Comparison of ENCODE assay signal across 8 mouse cellular contexts in the genomic region with DNA sequence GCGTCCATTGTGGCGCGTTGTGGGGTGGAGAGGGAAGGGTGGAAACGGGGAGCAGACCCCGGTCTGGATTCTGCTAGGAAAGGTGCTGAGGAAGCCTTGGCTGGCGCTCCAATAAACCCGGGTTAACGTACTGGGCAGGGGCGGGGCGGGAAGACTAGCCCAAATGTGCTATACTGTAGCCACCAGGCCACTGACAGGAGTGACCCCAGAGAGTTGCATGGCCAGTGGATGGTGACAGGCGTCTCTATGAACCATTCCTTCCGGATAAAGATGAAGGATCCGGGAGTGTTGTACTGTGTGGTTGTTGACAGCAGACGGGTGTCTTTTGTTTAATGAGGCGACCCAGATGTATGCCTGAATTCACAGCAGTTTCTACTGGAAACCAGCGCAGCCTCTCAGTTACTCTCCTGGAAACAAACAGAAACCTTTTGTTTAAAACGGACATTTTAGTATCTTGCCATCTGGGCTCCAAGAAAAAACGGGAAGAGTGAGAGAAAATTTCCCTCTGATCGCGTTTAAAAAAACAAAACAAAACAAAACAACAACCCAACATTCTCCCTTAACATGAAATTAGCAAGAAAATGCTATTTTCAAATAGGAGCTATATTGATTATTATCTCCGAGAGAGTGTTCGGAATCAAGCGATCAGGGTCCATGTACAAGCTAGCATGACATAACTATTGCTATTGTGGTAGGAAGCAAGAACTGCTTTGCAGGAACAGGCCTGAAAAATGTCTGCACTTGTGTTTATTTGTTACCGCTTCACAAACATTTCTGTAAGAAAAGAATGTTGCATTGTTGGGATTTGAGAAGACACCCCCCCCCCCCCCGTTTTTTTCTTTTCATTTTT. TPM values are rescaled to one million over a fixed set of nuclear protein-coding genes. Genes with fewer than 3 reads are reported as not detected.
DNase-seq lines count a peak whose midpoint lies in the region; ATAC-seq lines count a peak whose summit lies in the region.

No protein-coding gene starts in this region.

- no peaks in the 10 kb centered on the region for H3K36me3 ChIP-seq in heart, embryonic 14.5 days (ENCODE audit: control insufficient read depth, insufficient read depth, low read length)
- no peaks in the 10 kb centered on the region for H3K36me3 ChIP-seq in limb, embryonic 15.5 days
- no peaks in the 10 kb centered on the region for H3K36me3 ChIP-seq in neural tube, embryonic 12.5 days

- H3K9ac ChIP-seq in heart, embryonic 14.5 days (ENCODE audit: low read length), result peak overlapping the region; percentile 99
- H3K9ac ChIP-seq in limb, embryonic 15.5 days, result peak overlapping the region; percentile 85
- H3K9ac ChIP-seq in neural tube, embryonic 12.5 days, result peak overlapping the region; percentile 98

- H3K9me3 ChIP-seq in heart, embryonic 14.5 days (ENCODE audit: control insufficient read depth, low read length), result no peaks in the 10 kb centered on the region
- H3K9me3 ChIP-seq in limb, embryonic 15.5 days, result no peaks in the 10 kb centered on the region
- no peaks in the 10 kb centered on the region for H3K9me3 ChIP-seq in neural tube, embryonic 12.5 days

- peak overlapping the region; percentile 94 for H3K4me3 ChIP-seq in heart, embryonic 14.5 days (ENCODE audit: control insufficient read depth in 1 of 2, insufficient read depth in 1 of 2, low read depth in 1 of 2, low read length in 2 of 2)
- peak overlapping the region; percentile 81 for H3K4me3 ChIP-seq in limb, embryonic 15.5 days
- peak overlapping the region; percentile 96 for H3K4me3 ChIP-seq in neural tube, embryonic 12.5 days

- H3K4me2 ChIP-seq in heart, embryonic 14.5 days (ENCODE audit: low read length), result peak overlapping the region; percentile 58
- peak overlapping the region; percentile 61 for H3K4me2 ChIP-seq in limb, embryonic 15.5 days
- H3K4me2 ChIP-seq in neural tube, embryonic 12.5 days (replicated peaks), result peak overlapping the region; percentile 67

- no peaks in the 10 kb centered on the region for H3K27me3 ChIP-seq in heart, embryonic 14.5 days (ENCODE audit: control insufficient read depth, insufficient read depth, low read length)
- no peaks in the 10 kb centered on the region for H3K27me3 ChIP-seq in limb, embryonic 15.5 days
- no peaks in the 10 kb centered on the region for H3K27me3 ChIP-seq in neural tube, embryonic 12.5 days (replicated peaks)

- 10% methylated on average over 25 of the region's 25 CpGs for WGBS in heart, embryonic 14.5 days
- WGBS in limb, embryonic 15.5 days, result 9% methylated on average over 25 of the region's 25 CpGs
- 14% methylated on average over 25 of the region's 25 CpGs for WGBS in neural tube, embryonic 12.5 days

- DNase-seq in embryo, embryonic 10 days (ENCODE audit: low spot score), result peak; percentile 47
- DNase-seq in embryo, embryonic 9.5 days (ENCODE audit: extremely low spot score), result no peak
- DNase-seq in NIH3T3 (ENCODE audit: low read depth), result peak; percentile 25
- DNase-seq in thymus, postnatal 4 days, result no peak
- no peak for DNase-seq in adrenal gland, postnatal 25 days

- H3K27ac ChIP-seq in heart, embryonic 14.5 days (replicated peaks in 1 of 2; ENCODE audit: control insufficient read depth in 1 of 2, insufficient read depth in 1 of 2, low read depth in 2 of 2, low read length in 2 of 2), result peak overlapping the region; percentile 62 to 97
- peak overlapping the region; percentile 97 for H3K27ac ChIP-seq in limb, embryonic 15.5 days
- H3K27ac ChIP-seq in neural tube, embryonic 12.5 days, result peak overlapping the region; percentile 98

- ATAC-seq in heart, embryonic 14.5 days (ENCODE audit: insufficient number of reproducible peaks, insufficient read depth, low FRiP score, low read depth), result 0 out of 2 replicates have a peak, but pooled peaks have one; percentile 1
- ATAC-seq in limb, embryonic 15.5 days (ENCODE audit: insufficient number of reproducible peaks, low FRiP score, low TSS enrichment, low read depth), result 0 out of 2 replicates have a peak, but pooled peaks have one; percentile 1
- ATAC-seq in neural tube, embryonic 12.5 days (ENCODE audit: low FRiP score, low read depth), result peak; percentile 31

- peaks cover 8 to 38% of the 10 kb centered on the region in 2 experiments for H3K4me1 ChIP-seq in heart, embryonic 14.5 days (ENCODE audit: control insufficient read depth in 2 of 2, insufficient read depth in 2 of 2, low read length in 2 of 2)
- peaks cover 20% of the 10 kb centered on the region; the same call in 1 of the 2 replicates for H3K4me1 ChIP-seq in limb, embryonic 15.5 days
- H3K4me1 ChIP-seq in neural tube, embryonic 12.5 days, result peaks cover 41% of the 10 kb centered on the region

RNA-seq across cellular contexts. Expression of gene Gnaq, which starts 1.3 kb away (rescaled TPM):
- polyA plus RNA-seq in heart, embryonic 14.5 days (2014; fragmentation: Nextera tagmentation; extraction: Ambion mirVana), result 9.2 and 10.1 TPM in 2 replicates
- polyA plus RNA-seq in limb, embryonic 15.5 days (2015; fragmentation: Nextera tagmentation; extraction: Ambion mirVana), result 25.4 and 33.0 TPM in 2 replicates
- 54.1 and 54.8 TPM in 2 replicates for polyA plus RNA-seq in neural tube, embryonic 12.5 days (2016; fragmentation: Nextera tagmentation; extraction: Ambion mirVana)
- 64.1 and 65.7 TPM in 2 replicates for total RNA-seq in adrenal gland, postnatal 25 days (2021)

Comparison
In these comparisons a context has a peak if more than half of its experiments do, and no peak if none do; other contexts are left out.
1. DNase-seq: peak in embryo, embryonic 10 days (single experiment) and NIH3T3 (single experiment); none in embryo, embryonic 9.5 days (single experiment), thymus, postnatal 4 days (single experiment) and adrenal gland, postnatal 25 days (single experiment).
2. Peak in every context shown above with its lines, with median percentiles within 50 percentile points of each other: ATAC-seq, H3K27ac ChIP-seq, H3K4me2 ChIP-seq, H3K4me3 ChIP-seq and H3K9ac ChIP-seq.